Mouse (Mus musculus) heart, embryonic 14.5 days (tissue): ENCODE measurements around the gene Slc3a2. TPM values are rescaled to one million over a fixed set of nuclear protein-coding genes. Genes with fewer than 3 reads are reported as not detected.

Experiments
- ATAC-seq: fragments of 200-750 bp; cut with Nextera tagmentation; 2 replicates; pipeline ENCODE4 v1.8.0; 2017; ENCODE audit warnings: low read depth, moderate TSS enrichment; ENCODE audit not compliant: insufficient number of reproducible peaks, insufficient read depth, low FRiP score
- H3K27ac ChIP-seq, 2 experiments: fragments of 200-500 bp in 1 of 2; fragments of 300-500 bp in 1 of 2; sonication (generic) in 1 of 2; replicated peaks in 1 of 2; 2 replicates each; pipeline ENCODE4 v1.5.1; 2012 to 2014; ENCODE audit warnings: low read depth in 2 of 2, low read length in 2 of 2, control low read depth in 1 of 2, mild to moderate bottlenecking in 1 of 2, mixed read lengths in 1 of 2; ENCODE audit not compliant: control insufficient read depth in 1 of 2, insufficient read depth in 1 of 2
- H3K27me3 ChIP-seq: fragments of 300-500 bp; sonication (generic); 2 replicates; pipeline ENCODE4 v1.6.1; 2014; ENCODE audit warnings: mild to moderate bottlenecking, low read length, control low read depth; ENCODE audit not compliant: control insufficient read depth, insufficient read depth
- H3K36me3 ChIP-seq: fragments of 300-500 bp; sonication (generic); 2 replicates; pipeline ENCODE4 v1.6.1; 2014; ENCODE audit warnings: mild to moderate bottlenecking, control low read depth, low read length, mixed read lengths; ENCODE audit not compliant: control insufficient read depth, insufficient read depth
- H3K4me1 ChIP-seq, 2 experiments: fragments of 200-500 bp in 1 of 2; fragments of 300-500 bp in 1 of 2; sonication (generic) in 1 of 2; 2 replicates each; pipeline ENCODE4 v1.6.1; 2012 to 2014; ENCODE audit warnings: low read length in 2 of 2, control low read depth in 1 of 2, mixed read lengths in 1 of 2; ENCODE audit not compliant: control insufficient read depth in 2 of 2, insufficient read depth in 2 of 2
- H3K4me2 ChIP-seq: fragments of 300-500 bp; sonication (generic); 2 replicates; pipeline ENCODE4 v1.6.1; 2014; ENCODE audit warnings: mild to moderate bottlenecking, low read length
- H3K4me3 ChIP-seq, 2 experiments: fragments of 200-500 bp in 1 of 2; fragments of 300-500 bp in 1 of 2; sonication (generic) in 1 of 2; 2 replicates each; pipeline ENCODE4 v1.5.1; 2012 to 2014; ENCODE audit warnings: low read length in 2 of 2, mild to moderate bottlenecking in 2 of 2, control low read depth in 1 of 2, low read depth in 1 of 2, moderate library complexity in 1 of 2; ENCODE audit not compliant: control insufficient read depth in 1 of 2, insufficient read depth in 1 of 2
- H3K9ac ChIP-seq: fragments of 300-500 bp; sonication (generic); 2 replicates; pipeline ENCODE4 v1.6.1; 2014; ENCODE audit warnings: mild to moderate bottlenecking, low read length
- H3K9me3 ChIP-seq: fragments of 300-500 bp; sonication (generic); 2 replicates; pipeline ENCODE4 v1.6.1; 2016; ENCODE audit warnings: low read length, control low read depth; ENCODE audit not compliant: control insufficient read depth
- WGBS: fragments of 180-500 bp; shearing (Covaris S2); extraction: QIAGEN DNeasy Blood & Tissue Kit; methylation state at CpG from one replicate; pipeline ENCODE4 v1.1.7; 2014; 5-methylcytosine and 5-hydroxymethylcytosine counted together
- polyA plus RNA-seq: library from polyadenylated mRNA; unstranded; fragments of >200 nt; fragmentation: Nextera tagmentation; extraction: Ambion mirVana; gene quantifications from 2 replicates; pipeline ENCODE4 v1.2.1, GENCODE M21; 2014

Gene Slc3a2
- polyA plus RNA-seq, 1 experiment from 2014 or later, result 65.7 TPM

DNA sequence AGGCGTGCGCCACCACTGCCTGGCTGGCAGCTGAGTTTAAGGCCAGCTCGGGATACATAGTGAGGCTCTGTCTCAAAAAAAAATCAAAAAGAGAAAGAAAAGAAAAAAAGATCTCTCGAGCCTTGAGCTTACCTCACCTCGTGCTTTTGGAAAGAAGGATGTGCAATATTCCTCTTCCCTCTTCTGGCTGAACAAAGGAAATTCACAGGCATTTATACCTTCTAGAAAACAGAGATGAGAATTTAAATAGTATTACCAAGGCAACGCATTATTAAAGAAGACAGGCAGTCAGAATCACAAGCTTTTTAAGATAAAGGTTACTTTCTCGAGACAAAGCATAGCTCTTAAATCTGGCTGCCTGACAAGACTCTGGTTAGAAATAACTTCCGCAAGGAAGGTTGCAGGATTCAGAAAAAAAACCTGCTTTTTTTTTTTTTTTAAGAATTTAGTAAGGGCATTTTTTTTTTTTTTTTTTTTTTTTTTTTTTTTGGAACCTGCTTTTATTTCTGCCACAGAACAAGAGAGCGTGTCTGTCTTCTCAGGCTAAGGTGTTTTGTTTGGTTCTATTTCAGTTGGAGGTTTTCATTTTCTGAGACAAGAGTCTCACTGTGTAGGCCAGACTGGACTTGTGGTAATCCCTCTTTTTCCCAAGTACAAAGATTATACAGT, 31.2 kb downstream of the Slc3a2 start:
- Histone ChIP-seq H3K9me3 (no peaks in the 10 kb centered on the region), H3K27ac (no peak overlapping the region), H3K4me3 (no peak overlapping the region), H3K4me2 (no peak overlapping the region), H3K9ac (no peak overlapping the region), H3K36me3 (no peaks in the 10 kb centered on the region), H3K4me1 (no peaks in the 10 kb centered on the region), H3K27me3 (no peaks in the 10 kb centered on the region)
- WGBS, result 56% methylated on average over 9 of the region's 9 CpGs
- no peak for ATAC-seq

DNA sequence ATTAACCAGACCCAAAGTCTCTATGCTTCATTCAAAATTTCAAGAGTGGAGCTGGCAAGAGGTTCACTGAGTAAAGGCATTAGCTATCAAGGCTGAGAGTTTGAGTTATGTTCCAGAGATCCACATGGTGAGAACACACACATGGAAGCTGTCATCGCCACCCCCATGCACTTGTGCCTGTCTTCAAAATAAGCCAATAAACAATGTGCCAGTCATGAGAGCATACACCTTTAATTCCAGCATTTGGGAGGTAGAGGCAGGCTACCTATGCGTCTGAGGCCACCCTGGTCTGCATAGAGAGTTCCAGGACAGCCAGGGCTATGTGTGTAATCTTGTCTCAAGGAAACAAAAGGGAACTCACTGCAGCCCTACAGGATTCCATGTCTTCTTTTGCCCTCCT, 39.5 kb downstream of the Slc3a2 start:
- ATAC-seq, result no peak
- no peaks in the 10 kb centered on the region for H3K27me3 ChIP-seq
- H3K4me2 ChIP-seq, result no peak overlapping the region
- no peak overlapping the region for H3K9ac ChIP-seq
- H3K9me3 ChIP-seq, result no peaks in the 10 kb centered on the region
- H3K4me3 ChIP-seq, result no peak overlapping the region
- no peak overlapping the region for H3K27ac ChIP-seq
- H3K4me1 ChIP-seq, result peaks cover 3 to 6% of the 10 kb centered on the region in 2 experiments; a peak in 1 of 4 replicates
- no peaks in the 10 kb centered on the region for H3K36me3 ChIP-seq
- 58% methylated on average over 2 of the region's 2 CpGs for WGBS

- no peak overlapping the region for H3K9ac ChIP-seq
- no peaks in the 10 kb centered on the region for H3K27me3 ChIP-seq
- peaks cover 3 to 6% of the 10 kb centered on the region in 2 experiments; a peak in 1 of 4 replicates for H3K4me1 ChIP-seq
- WGBS, result 0% methylated on average over 3 of the region's 3 CpGs
- no peak overlapping the region for H3K4me2 ChIP-seq
- H3K4me3 ChIP-seq, result no peak overlapping the region
- no peaks in the 10 kb centered on the region for H3K36me3 ChIP-seq
- no peak for ATAC-seq
- no peak overlapping the region for H3K27ac ChIP-seq
- no peaks in the 10 kb centered on the region for H3K9me3 ChIP-seq
Measured at GRCm38 (mm10) chr19:8682996-8683395, 40.2 kb downstream of the Slc3a2 start.

DNA sequence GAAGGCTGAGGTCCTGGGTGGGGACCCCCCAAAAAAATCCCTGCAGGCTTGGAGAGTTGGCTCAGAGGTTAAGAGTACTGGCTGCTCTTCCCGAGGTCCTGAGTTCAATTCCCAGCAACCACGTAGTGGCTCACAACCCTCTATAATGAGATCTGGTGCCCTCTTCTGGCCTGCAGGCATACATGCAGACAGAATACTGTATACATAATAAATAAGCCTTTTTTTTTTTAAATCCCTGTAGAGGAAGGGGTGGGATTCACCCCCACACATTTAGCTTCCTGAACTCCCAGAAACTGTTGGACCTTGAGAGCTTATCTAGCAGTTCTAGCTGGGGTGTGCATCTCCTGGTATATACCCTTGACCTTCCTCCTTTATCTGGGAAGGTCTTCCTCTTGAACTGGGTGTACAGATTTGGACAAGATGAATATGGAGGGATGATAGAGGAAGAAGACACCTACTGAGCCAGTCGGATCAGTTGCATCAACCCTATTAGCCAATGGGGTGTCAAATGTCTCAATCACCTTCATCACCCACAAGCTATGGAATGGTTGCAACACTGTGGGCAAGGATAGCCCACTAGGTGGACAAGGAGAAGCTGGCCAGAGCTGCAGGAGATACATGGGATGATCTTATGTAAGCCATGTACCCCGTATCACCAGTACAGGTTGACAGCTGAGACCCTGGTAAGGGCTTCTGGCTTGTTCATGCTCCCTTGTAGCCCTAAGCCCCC, 41.4 kb downstream of the Slc3a2 start:
- peaks cover 3 to 6% of the 10 kb centered on the region in 2 experiments; a peak in 1 of 4 replicates for H3K4me1 ChIP-seq
- no peak overlapping the region for H3K27ac ChIP-seq
- H3K27me3 ChIP-seq, result no peaks in the 10 kb centered on the region
- H3K9me3 ChIP-seq, result no peaks in the 10 kb centered on the region
- ATAC-seq, result no peak
- 91% methylated on average over 4 of the region's 4 CpGs for WGBS
- H3K4me3 ChIP-seq, result no peak overlapping the region
- H3K36me3 ChIP-seq, result no peaks in the 10 kb centered on the region
- H3K9ac ChIP-seq, result no peak overlapping the region
- no peak overlapping the region for H3K4me2 ChIP-seq

- Histone ChIP-seq H3K4me1 (peaks cover 3 to 6% of the 10 kb centered on the region in 2 experiments; a peak in 1 of 4 replicates), H3K4me2 (peak overlapping the region; percentile 44), H3K27me3 (no peaks in the 10 kb centered on the region), H3K4me3 (peak overlapping the region in 1 of 2 experiments; percentile 0; a peak in 1 of 4 replicates), H3K9ac (no peak overlapping the region), H3K9me3 (no peaks in the 10 kb centered on the region), H3K27ac (no peak overlapping the region), H3K36me3 (no peaks in the 10 kb centered on the region)
- no peak for ATAC-seq
- 23% methylated on average over 18 of the region's 18 CpGs for WGBS
Measured at GRCm38 (mm10) chr19:8679031-8679779, 44.0 kb downstream of the Slc3a2 start.

DNA sequence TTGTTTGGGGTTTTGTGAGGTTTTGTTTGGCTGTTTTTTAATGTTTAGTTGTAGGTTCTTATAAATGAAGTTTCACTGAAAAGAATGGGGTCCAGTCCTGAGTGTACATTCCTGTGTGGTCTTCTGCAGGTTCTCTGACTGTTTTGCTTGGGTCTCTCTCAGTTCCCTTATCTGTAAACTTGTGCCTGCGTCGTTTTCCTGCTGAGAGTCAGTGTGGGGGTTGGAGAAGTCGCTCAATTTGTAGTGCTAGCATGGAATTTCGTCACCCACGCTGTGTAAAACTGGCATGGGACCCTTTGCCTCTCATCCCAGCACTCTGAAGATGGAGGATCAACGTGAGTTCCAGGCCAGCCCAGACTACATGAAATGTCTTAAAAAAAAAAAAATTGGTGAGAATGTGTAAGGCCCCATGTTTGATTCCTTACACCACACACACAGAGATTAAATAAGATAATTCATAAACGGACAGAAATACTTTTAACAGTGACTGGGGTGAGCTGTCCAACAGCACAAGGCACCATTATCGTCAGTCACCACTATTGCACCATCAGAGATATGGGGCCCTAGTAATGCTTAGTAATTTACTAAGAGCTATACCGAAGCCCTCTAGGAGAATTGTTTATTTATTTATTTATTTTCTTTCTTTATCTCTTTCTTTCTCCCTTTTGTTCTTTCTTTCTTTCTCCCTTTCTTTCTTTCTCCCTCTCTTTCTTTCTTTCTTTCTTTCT, 49.7 kb downstream of the Slc3a2 start:
- ATAC-seq, result no peak
- Histone ChIP-seq H3K4me1 (peaks cover 0 to 2% of the 10 kb centered on the region in 2 experiments; a peak in 1 of 4 replicates), H3K4me2 (no peak overlapping the region), H3K27ac (no peak overlapping the region), H3K4me3 (no peak overlapping the region), H3K36me3 (no peaks in the 10 kb centered on the region), H3K9me3 (no peaks in the 10 kb centered on the region), H3K9ac (no peak overlapping the region), H3K27me3 (no peaks in the 10 kb centered on the region)
- WGBS, result 24% methylated on average over 9 of the region's 9 CpGs

- no peaks in the 10 kb centered on the region for H3K36me3 ChIP-seq
- H3K27me3 ChIP-seq, result no peaks in the 10 kb centered on the region
- 79% methylated on average over 3 of the region's 3 CpGs for WGBS
- H3K4me2 ChIP-seq, result no peak overlapping the region
- ATAC-seq, result no peak
- no peak overlapping the region for H3K4me3 ChIP-seq
- no peak overlapping the region for H3K27ac ChIP-seq
- H3K9me3 ChIP-seq, result no peaks in the 10 kb centered on the region
- no peak overlapping the region for H3K9ac ChIP-seq
- H3K4me1 ChIP-seq, result peaks cover 0 to 2% of the 10 kb centered on the region in 2 experiments; a peak in 1 of 4 replicates
Measured at GRCm38 (mm10) chr19:8672859-8673258, 50.3 kb downstream of the Slc3a2 start.
